Mouse (Mus musculus): ENCODE results near the gene Tex46.

Gene Tex46

GRCm38 (mm10) chr4:136610387-136610856 lies at the start of gene Tex46:
Tex46 (plus strand) TSS chr4:136610437.
- no peak for DNase-seq

GRCm38 (mm10) chr4:136562755-136563154 lies 47.5 kb upstream of the Tex46 start:
- DNase-seq: no peak

GRCm38 (mm10) chr4:136568629-136569028 lies 41.6 kb upstream of the Tex46 start:
- peak; percentile 9 to 18 for DNase-seq

- DNase-seq: no peak
Observed at GRCm38 (mm10) chr4:136569998-136570397, 40.2 kb upstream of the Tex46 start.

- no peak for DNase-seq
Observed at GRCm38 (mm10) chr4:136581885-136582284, 28.4 kb upstream of the Tex46 start.

GRCm38 (mm10) chr4:136587221-136587827 lies 22.9 kb upstream of the Tex46 start:
- DNase-seq: no peak

- DNase-seq: no peak
Observed at GRCm38 (mm10) chr4:136588003-136588402, 22.2 kb upstream of the Tex46 start.

- DNase-seq: no peak
Observed at GRCm38 (mm10) chr4:136592111-136592510, 18.1 kb upstream of the Tex46 start.

GRCm38 (mm10) chr4:136594006-136594405 lies 16.2 kb upstream of the Tex46 start:
- DNase-seq: no peak

GRCm38 (mm10) chr4:136595221-136595620 lies 15.0 kb upstream of the Tex46 start:
- DNase-seq: no peak

- no peak for DNase-seq
Observed at GRCm38 (mm10) chr4:136598268-136598876, 11.9 kb upstream of the Tex46 start.

GRCm38 (mm10) chr4:136599869-136600268 lies 10.4 kb upstream of the Tex46 start:
- no peak for DNase-seq

GRCm38 (mm10) chr4:136600536-136600935 lies 9.7 kb upstream of the Tex46 start:
- DNase-seq: no peak

GRCm38 (mm10) chr4:136601476-136601875 lies 8.8 kb upstream of the Tex46 start:
- DNase-seq: peak; percentile 47 to 48

- DNase-seq: peak; percentile 59 to 69
Observed at GRCm38 (mm10) chr4:136602018-136602554, 8.2 kb upstream of the Tex46 start.

- DNase-seq: peak; percentile 97 to 98
Observed at GRCm38 (mm10) chr4:136602568-136602967, 7.7 kb upstream of the Tex46 start, which contains the start of gene Kdm1a. Kdm1a (minus strand) TSS chr4:136602723.

- no peak for DNase-seq
Observed at GRCm38 (mm10) chr4:136605756-136606485, 4.3 kb upstream of the Tex46 start.

GRCm38 (mm10) chr4:136613657-136614056 lies 3.4 kb downstream of the Tex46 start:
- no peak for DNase-seq

- DNase-seq: peak; percentile 57 to 58
Observed at GRCm38 (mm10) chr4:136621336-136621735, 11.1 kb downstream of the Tex46 start.

GRCm38 (mm10) chr4:136621956-136622355 lies 11.7 kb downstream of the Tex46 start:
- DNase-seq: no peak

GRCm38 (mm10) chr4:136622388-136622787 lies 12.2 kb downstream of the Tex46 start, which contains the start of gene Lactbl1:
Lactbl1 (plus strand) TSS chr4:136622621.
- no peak for DNase-seq

GRCm38 (mm10) chr4:136626590-136626989 lies 16.4 kb downstream of the Tex46 start:
- peak; percentile 27 to 28 for DNase-seq

- no peak for DNase-seq
Observed at GRCm38 (mm10) chr4:136631237-136631994, 21.2 kb downstream of the Tex46 start.
